ENCODE assay signal across 8 mouse cellular contexts in the genomic region with DNA sequence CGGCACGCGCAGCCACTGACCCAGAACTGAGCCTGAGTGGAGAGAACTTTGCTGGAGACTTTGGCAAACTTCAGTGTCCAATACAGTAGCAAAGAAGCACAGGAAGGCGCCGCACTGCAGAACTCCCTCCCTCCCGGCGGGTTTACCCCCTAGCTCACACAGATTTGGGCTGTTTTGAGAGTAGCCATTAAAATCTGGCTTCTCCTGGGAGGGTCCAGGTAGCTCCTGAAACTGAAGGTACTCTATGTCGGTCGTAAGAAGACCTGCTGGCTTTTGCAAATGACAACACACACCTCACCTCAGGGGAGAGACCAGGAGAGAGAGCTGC. TPM values are rescaled to one million over a fixed set of nuclear protein-coding genes. Genes with fewer than 3 reads are reported as not detected.
DNase-seq lines count a peak whose midpoint lies in the region; ATAC-seq and TF ChIP-seq lines count a peak whose summit lies in the region.

No protein-coding gene starts in this region.

- H3K27me3 ChIP-seq in cerebellum, adult 2 months (ENCODE audit: control insufficient read depth, insufficient read depth, low read length): no peaks in the 10 kb centered on the region
- H3K27me3 ChIP-seq in liver, embryonic 11.5 days (replicated peaks; ENCODE audit: control insufficient read depth, insufficient read depth, low read length): no peaks in the 10 kb centered on the region

- TF ChIP-seq CTCF in cerebellum, adult 2 months (IDR thresholded peaks at IDR 0.05; ENCODE audit: borderline replicate concordance, insufficient read depth, low read depth, low read length): no peak

- H3K36me3 ChIP-seq in liver, embryonic 11.5 days (ENCODE audit: control insufficient read depth, insufficient read depth, low read length): no peaks in the 10 kb centered on the region

- H3K4me1 ChIP-seq in cerebellum, adult 2 months (ENCODE audit: control insufficient read depth, insufficient read depth, low read length): peaks cover 5% of the 10 kb centered on the region
- H3K4me1 ChIP-seq in liver, embryonic 11.5 days (replicated peaks; ENCODE audit: control insufficient read depth, insufficient read depth, low read length): peaks cover 24% of the 10 kb centered on the region

- peak overlapping the region; percentile 94 for H3K9ac ChIP-seq in liver, embryonic 11.5 days (ENCODE audit: low read depth, low read length)

- no peaks in the 10 kb centered on the region for H3K9me3 ChIP-seq in liver, embryonic 11.5 days (ENCODE audit: control insufficient read depth, low read length)

- WGBS in cerebellum, adult 2 months: 12% methylated on average over 9 of the region's 9 CpGs
- 7% methylated on average over 9 of the region's 9 CpGs for WGBS in liver, embryonic 11.5 days

- no peak overlapping the region; the same call in 1 of the 2 replicates for H3K27ac ChIP-seq in cerebellum, adult 2 months (ENCODE audit: insufficient read depth, low read length)
- peak overlapping the region; percentile 81 for H3K27ac ChIP-seq in liver, embryonic 11.5 days (ENCODE audit: low read depth, low read length)

- TF ChIP-seq POLR2A in cerebellum, adult 2 months (IDR thresholded peaks at IDR 0.05; ENCODE audit: borderline replicate concordance, insufficient read depth, low read length): no peak

- ATAC-seq in liver, embryonic 11.5 days (replicated peaks; ENCODE audit: low FRiP score): peak; percentile 12; the same call in 1 of the 2 replicates

- H3K4me2 ChIP-seq in liver, embryonic 11.5 days: peak overlapping the region; percentile 88

- H3K4me3 ChIP-seq in cerebellum, adult 2 months (replicated peaks; ENCODE audit: insufficient read depth, low read depth, low read length): peak overlapping the region; percentile 100
- H3K4me3 ChIP-seq in liver, embryonic 11.5 days (ENCODE audit: low read depth, low read length): peak overlapping the region; percentile 94

- DNase-seq in cerebellum, adult 2 months: no peak
- DNase-seq in cerebellum, adult 11-12 months: no peak
- peak; percentile 36 for DNase-seq in thymus, postnatal 4 days
- no peak for DNase-seq in thymus, postnatal 36 days
- DNase-seq in liver, embryonic 11.5 days (ENCODE audit: low spot score): no peak
- no peak for DNase-seq in testis, postnatal 10 days (ENCODE audit: low spot score)
- DNase-seq in cerebellum, postnatal 25 days: no peak
- no peak for DNase-seq in frontal cortex, postnatal 10 days (ENCODE audit: low spot score in 2 of 2)

RNA-seq across cellular contexts. Expression of gene Zfp839, which starts 0.8 kb away (rescaled TPM):
- polyA plus RNA-seq in cerebellum, adult 2 months (2012; rRNA removed): 7.6 and 8.5 TPM in 2 replicates
- 3.3 and 3.8 TPM in 2 replicates for polyA plus RNA-seq in liver, embryonic 11.5 days (2014; fragmentation: Nextera tagmentation; extraction: Ambion mirVana)

RNA-seq across cellular contexts. Expression of gene Mok, which starts 10.2 kb away (rescaled TPM):
- 5.9 and 6.7 TPM in 2 replicates for polyA plus RNA-seq in cerebellum, adult 2 months (2012; rRNA removed)
- polyA plus RNA-seq in liver, embryonic 11.5 days (2014; fragmentation: Nextera tagmentation; extraction: Ambion mirVana): 1.3 and 2.1 TPM in 2 replicates

RNA-seq across cellular contexts. Expression of gene Cinp, which starts 38.1 kb away (rescaled TPM):
- 59.6 and 65.7 TPM in 2 replicates for polyA plus RNA-seq in cerebellum, adult 2 months (2012; rRNA removed)
- 144 and 155 TPM in 2 replicates for polyA plus RNA-seq in liver, embryonic 11.5 days (2014; fragmentation: Nextera tagmentation; extraction: Ambion mirVana)

RNA-seq across cellular contexts. Expression of gene Tecpr2, which starts 38.2 kb away (rescaled TPM):
- 20.2 and 20.7 TPM in 2 replicates for polyA plus RNA-seq in cerebellum, adult 2 months (2012; rRNA removed)
- polyA plus RNA-seq in liver, embryonic 11.5 days (2014; fragmentation: Nextera tagmentation; extraction: Ambion mirVana): 4.4 and 4.7 TPM in 2 replicates
